Mouse (Mus musculus): ENCODE measurements around the gene Gm42906. TPM values are rescaled to one million over a fixed set of nuclear protein-coding genes. Genes with fewer than 3 reads are reported as not detected.

The Gm42906 gene
- polyA plus RNA-seq, 1 experiment, result not detected

- H3ac ChIP-seq (ENCODE audit: control insufficient read depth, insufficient read length, low read depth), result no peak overlapping the region
- H3K36me3 ChIP-seq (ENCODE audit: control insufficient read depth, insufficient read depth), result no peaks in the 10 kb centered on the region
- no peaks in the 10 kb centered on the region for H3K79me3 ChIP-seq (ENCODE audit: low read depth)
- TF ChIP-seq USF1 (IDR thresholded peaks at IDR 0.05; ENCODE audit: low read depth) (no peak), MYOD1 (IDR thresholded peaks at IDR 0.05; ENCODE audit: control insufficient read depth, insufficient read length, low read depth) (no peak), FOSL1 (IDR thresholded peaks at IDR 0.05; ENCODE audit: insufficient read depth, low read length, poor library complexity, severe bottlenecking) (no peak)
- H3K27me3 ChIP-seq (ENCODE audit: control insufficient read depth, insufficient read depth, insufficient read length), result no peaks in the 10 kb centered on the region
- no peaks in the 10 kb centered on the region for H3K79me2 ChIP-seq (ENCODE audit: control insufficient read depth, insufficient read depth)
- H3K4me3 ChIP-seq (ENCODE audit: insufficient read depth, poor library complexity, severe bottlenecking), result no peak overlapping the region
Observed at GRCm38 (mm10) chr5:151298371-151298770, 129.6 kb downstream of the Gm42906 start.

GRCm38 (mm10) chr5:151296244-151296643, 131.7 kb downstream of the Gm42906 start:
- Histone ChIP-seq H3ac (ENCODE audit: control insufficient read depth, insufficient read length, low read depth) (no peak overlapping the region), H3K36me3 (ENCODE audit: control insufficient read depth, insufficient read depth) (no peaks in the 10 kb centered on the region), H3K4me3 (ENCODE audit: insufficient read depth, poor library complexity, severe bottlenecking) (no peak overlapping the region), H3K27me3 (ENCODE audit: control insufficient read depth, insufficient read depth, insufficient read length) (no peaks in the 10 kb centered on the region), H3K79me2 (ENCODE audit: control insufficient read depth, insufficient read depth) (no peaks in the 10 kb centered on the region), H3K79me3 (ENCODE audit: low read depth) (no peaks in the 10 kb centered on the region)
- no peak for TF ChIP-seq CTCF (IDR thresholded peaks at IDR 0.05; ENCODE audit: control insufficient read depth, insufficient read depth, insufficient read length)
- TF ChIP-seq MYOD1 (IDR thresholded peaks at IDR 0.05; ENCODE audit: control insufficient read depth, insufficient read length, low read depth), result no peak
- TF ChIP-seq FOSL1 (IDR thresholded peaks at IDR 0.05; ENCODE audit: insufficient read depth, low read length, poor library complexity, severe bottlenecking), result no peak
- no peak for TF ChIP-seq CEBPB (IDR thresholded peaks at IDR 0.05; ENCODE audit: low read depth)
- TF ChIP-seq MYOG (IDR thresholded peaks at IDR 0.05; ENCODE audit: control insufficient read depth, extremely low read depth, insufficient read length), result no peak
- TF ChIP-seq USF1 (IDR thresholded peaks at IDR 0.05; ENCODE audit: low read depth), result no peak
- no peak for TF ChIP-seq MAX (IDR thresholded peaks at IDR 0.05)

- Histone ChIP-seq H3K36me3 (ENCODE audit: control insufficient read depth, insufficient read depth) (no peaks in the 10 kb centered on the region), H3K27me3 (ENCODE audit: control insufficient read depth, insufficient read depth, insufficient read length) (no peaks in the 10 kb centered on the region), H3K79me2 (ENCODE audit: control insufficient read depth, insufficient read depth) (no peaks in the 10 kb centered on the region), H3ac (ENCODE audit: control insufficient read depth, insufficient read length, low read depth) (no peak overlapping the region), H3K79me3 (ENCODE audit: low read depth) (no peaks in the 10 kb centered on the region), H3K4me3 (ENCODE audit: insufficient read depth, poor library complexity, severe bottlenecking) (no peak overlapping the region)
- TF ChIP-seq USF1 (IDR thresholded peaks at IDR 0.05; ENCODE audit: low read depth), result no peak
- TF ChIP-seq CTCF (IDR thresholded peaks at IDR 0.05; ENCODE audit: control insufficient read depth, insufficient read depth, insufficient read length), result no peak
- TF ChIP-seq MYOG (IDR thresholded peaks at IDR 0.05; ENCODE audit: control insufficient read depth, extremely low read depth, insufficient read length), result no peak
- no peak for TF ChIP-seq FOSL1 (IDR thresholded peaks at IDR 0.05; ENCODE audit: insufficient read depth, low read length, poor library complexity, severe bottlenecking)
- no peak for TF ChIP-seq CEBPB (IDR thresholded peaks at IDR 0.05; ENCODE audit: low read depth)
- TF ChIP-seq MYOD1 (IDR thresholded peaks at IDR 0.05; ENCODE audit: control insufficient read depth, insufficient read length, low read depth), result no peak
- no peak for TF ChIP-seq MAX (IDR thresholded peaks at IDR 0.05)
Observed at GRCm38 (mm10) chr5:151293591-151293990, 134.4 kb downstream of the Gm42906 start.

GRCm38 (mm10) chr5:151292310-151292709, 135.7 kb downstream of the Gm42906 start:
- Histone ChIP-seq H3K27me3 (ENCODE audit: control insufficient read depth, insufficient read depth, insufficient read length) (no peaks in the 10 kb centered on the region), H3K79me2 (ENCODE audit: control insufficient read depth, insufficient read depth) (no peaks in the 10 kb centered on the region), H3K4me3 (ENCODE audit: insufficient read depth, poor library complexity, severe bottlenecking) (no peak overlapping the region), H3ac (ENCODE audit: control insufficient read depth, insufficient read length, low read depth) (no peak overlapping the region), H3K36me3 (ENCODE audit: control insufficient read depth, insufficient read depth) (no peaks in the 10 kb centered on the region), H3K79me3 (ENCODE audit: low read depth) (no peaks in the 10 kb centered on the region)
- TF ChIP-seq CEBPB (IDR thresholded peaks at IDR 0.05; ENCODE audit: low read depth) (no peak), MYOD1 (IDR thresholded peaks at IDR 0.05; ENCODE audit: control insufficient read depth, insufficient read length, low read depth) (no peak), MAX (IDR thresholded peaks at IDR 0.05) (no peak), USF1 (IDR thresholded peaks at IDR 0.05; ENCODE audit: low read depth) (no peak), CTCF (IDR thresholded peaks at IDR 0.05; ENCODE audit: control insufficient read depth, insufficient read depth, insufficient read length) (no peak), FOSL1 (IDR thresholded peaks at IDR 0.05; ENCODE audit: insufficient read depth, low read length, poor library complexity, severe bottlenecking) (no peak), MYOG (IDR thresholded peaks at IDR 0.05; ENCODE audit: control insufficient read depth, extremely low read depth, insufficient read length) (no peak)

- Histone ChIP-seq H3K79me3 (ENCODE audit: low read depth) (no peaks in the 10 kb centered on the region), H3ac (ENCODE audit: control insufficient read depth, insufficient read length, low read depth) (no peak overlapping the region), H3K79me2 (ENCODE audit: control insufficient read depth, insufficient read depth) (no peaks in the 10 kb centered on the region), H3K36me3 (ENCODE audit: control insufficient read depth, insufficient read depth) (no peaks in the 10 kb centered on the region), H3K27me3 (ENCODE audit: control insufficient read depth, insufficient read depth, insufficient read length) (no peaks in the 10 kb centered on the region), H3K4me3 (ENCODE audit: insufficient read depth, poor library complexity, severe bottlenecking) (no peak overlapping the region)
- TF ChIP-seq FOSL1 (IDR thresholded peaks at IDR 0.05; ENCODE audit: insufficient read depth, low read length, poor library complexity, severe bottlenecking) (no peak), MYOG (IDR thresholded peaks at IDR 0.05; ENCODE audit: control insufficient read depth, extremely low read depth, insufficient read length) (no peak), USF1 (IDR thresholded peaks at IDR 0.05; ENCODE audit: low read depth) (no peak), MYOD1 (IDR thresholded peaks at IDR 0.05; ENCODE audit: control insufficient read depth, insufficient read length, low read depth) (no peak), CTCF (IDR thresholded peaks at IDR 0.05; ENCODE audit: control insufficient read depth, insufficient read depth, insufficient read length) (no peak), MAX (IDR thresholded peaks at IDR 0.05) (no peak), CEBPB (IDR thresholded peaks at IDR 0.05; ENCODE audit: low read depth) (no peak)
Observed at GRCm38 (mm10) chr5:151286331-151286730, 141.6 kb downstream of the Gm42906 start.

GRCm38 (mm10) chr5:151279531-151279930, 148.4 kb downstream of the Gm42906 start:
- H3K79me2 ChIP-seq (ENCODE audit: control insufficient read depth, insufficient read depth), result no peaks in the 10 kb centered on the region
- TF ChIP-seq MYOD1 (IDR thresholded peaks at IDR 0.05; ENCODE audit: control insufficient read depth, insufficient read length, low read depth), result no peak
- TF ChIP-seq USF1 (IDR thresholded peaks at IDR 0.05; ENCODE audit: low read depth), result no peak
- H3K79me3 ChIP-seq (ENCODE audit: low read depth), result no peaks in the 10 kb centered on the region
- H3K36me3 ChIP-seq (ENCODE audit: control insufficient read depth, insufficient read depth), result no peaks in the 10 kb centered on the region
- no peak overlapping the region for H3ac ChIP-seq (ENCODE audit: control insufficient read depth, insufficient read length, low read depth)
- H3K4me3 ChIP-seq (ENCODE audit: insufficient read depth, poor library complexity, severe bottlenecking), result no peak overlapping the region
- no peaks in the 10 kb centered on the region for H3K27me3 ChIP-seq (ENCODE audit: control insufficient read depth, insufficient read depth, insufficient read length)

Data from C2C12 (cell line).